Mouse (Mus musculus) stomach, postnatal 0 days (tissue): ENCODE measurements around the gene Sort1.
A peak's percentile ranks its signal among the peaks of the same experiment; 100 is the strongest.

Source experiments
- CTCF ChIP-seq: IDR thresholded peaks from 2 replicates; pipeline ENCODE4 v1.5.1; 2016; ENCODE audit warnings: antibody characterized with exemption, low read depth, mild to moderate bottlenecking, moderate library complexity
- EP300 ChIP-seq: optimal IDR thresholded peaks from 2 replicates; pipeline ENCODE3; 2016; ENCODE audit warnings: antibody characterized with exemption

DNA sequence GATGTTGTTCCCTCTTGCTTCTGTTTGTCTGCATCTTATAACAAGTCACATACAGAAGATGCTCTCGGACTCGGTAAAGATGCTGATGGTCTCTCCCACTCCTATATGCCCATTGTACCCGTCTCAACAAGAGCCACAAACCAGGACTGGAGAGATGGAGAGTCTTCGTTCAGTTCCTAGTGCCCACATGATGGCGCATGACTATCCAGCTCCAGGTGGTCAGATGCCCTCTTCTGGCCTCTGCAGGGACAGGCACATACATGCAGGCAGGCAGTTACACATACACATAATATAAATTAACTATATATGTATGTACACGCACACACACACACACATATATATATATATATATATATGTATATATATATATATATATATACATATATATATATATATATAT, 96.8 kb downstream of the Sort1 start:
- peak; percentile 72 for TF ChIP-seq CTCF
- TF ChIP-seq EP300 = no peak
